Mouse (Mus musculus): ENCODE data around the gene Myo9a.

GRCm38 (mm10) chr9:59949981-59950380 is 199.3 kb downstream of the Myo9a start:
- no peak for TF ChIP-seq CTCF (IDR thresholded peaks at IDR 0.05; ENCODE audit: low read depth, low read length)
- no peak for TF ChIP-seq POLR2A (IDR thresholded peaks at IDR 0.05; ENCODE audit: insufficient read depth, low read length)
- TF ChIP-seq EP300 (IDR thresholded peaks at IDR 0.05; ENCODE audit: insufficient read depth, low read depth, low read length): no peak
